In genomic region chr3:83011136-83011535, GRCm38 (mm10) we compare ENCODE assay signal across 25 mouse cellular contexts. TPM values are rescaled to one million over a fixed set of nuclear protein-coding genes. Genes with fewer than 3 reads are reported as not detected.
DNase-seq lines count a peak whose midpoint lies in the region; ATAC-seq and TF ChIP-seq lines count a peak whose summit lies in the region.
"Had no signal": no experiment of that assay in that cellular context is flagged by ENCODE, and none has a peak within 500 bp of the region (broad histone marks: within the 10 kb centered on the region; RNA-seq: fewer than 3 reads in every experiment).

No protein-coding gene starts in this region.

- TF ChIP-seq POLR2A in thymus, adult 2 months (IDR thresholded peaks at IDR 0.05; ENCODE audit: control insufficient read depth, extremely low read depth, insufficient read depth, low read length, poor library complexity), result no peak

- peaks cover 4% of the 10 kb centered on the region; the same call in 1 of the 2 replicates for H3K36me3 ChIP-seq in liver, embryonic 12.5 days
- H3K36me3 ChIP-seq in liver, postnatal 0 days (replicated peaks; ENCODE audit: insufficient read depth, low read length), result no peaks in the 10 kb centered on the region; the same call in 1 of the 2 replicates
- H3K36me3 ChIP-seq in thymus, adult 2 months (ENCODE audit: control insufficient read depth, insufficient read depth, low read length), result no peaks in the 10 kb centered on the region
- H3K36me3 ChIP-seq: embryonic facial prominence, embryonic 13.5 days; G1E; heart, embryonic 15.5 days had no signal

- H3K9ac ChIP-seq in liver, embryonic 12.5 days, result no peak overlapping the region
- peak overlapping the region; percentile 69 for H3K9ac ChIP-seq in liver, postnatal 0 days (replicated peaks)
- H3K9ac ChIP-seq: embryonic facial prominence, embryonic 13.5 days; heart, embryonic 15.5 days; hindbrain, embryonic 14.5 days had no signal

- no peak overlapping the region for H3K4me3 ChIP-seq in liver, embryonic 12.5 days
- H3K4me3 ChIP-seq in liver, postnatal 0 days (ENCODE audit: low read depth, low read length), result peak overlapping the region; percentile 49
- no peak overlapping the region for H3K4me3 ChIP-seq in thymus, adult 2 months (ENCODE audit: control insufficient read depth, insufficient read depth, low read length)
- H3K4me3 ChIP-seq: embryonic facial prominence, embryonic 13.5 days; gastrocnemius, adult 2 months; heart, embryonic 15.5 days had no signal

- DNase-seq in heart, adult 11 months, result peak; percentile 3
- no peak for DNase-seq in heart, adult 8-10 months (ENCODE audit: low spot score)
- peak; percentile 13 for DNase-seq in brain, adult 2 months (ENCODE audit: low read depth, low spot score)
- no peak for DNase-seq in liver, postnatal 0 days
- no peak for DNase-seq in thymus, adult 2 months
- DNase-seq in lung, postnatal 4 days, result no peak
- DNase-seq: adrenal gland, adult 8-10 months; adrenal gland, postnatal 36 days; B cell, adult 2 months; cerebellum, adult 11-12 months; cerebellum, adult 9-10 months; cerebellum, postnatal 36 days; gastrocnemius, adult 2 months; gastrocnemius, postnatal 25 days; heart, adult 18-20 months; heart, postnatal 14 days had no signal

- ATAC-seq in liver, embryonic 12.5 days, result no peak
- no peak for ATAC-seq in liver, postnatal 0 days
- ATAC-seq: CD4-positive, CD25-positive, alpha-beta regulatory T cell, adult 4 months; forebrain, embryonic 14.5 days had no signal

- 74% methylated on average over 4 of the region's 4 CpGs for WGBS in liver, embryonic 12.5 days (ENCODE audit: insufficient replicate concordance)
- 57% methylated on average over 4 of the region's 4 CpGs for WGBS in liver, postnatal 0 days (ENCODE audit: insufficient replicate concordance)
- 97% methylated on average over 4 of the region's 4 CpGs for WGBS in thymus, adult 2 months

- no peaks in the 10 kb centered on the region for H3K9me3 ChIP-seq in liver, embryonic 12.5 days (replicated peaks)
- H3K9me3 ChIP-seq in liver, postnatal 0 days (ENCODE audit: low read length), result no peaks in the 10 kb centered on the region
- H3K9me3 ChIP-seq: embryonic facial prominence, embryonic 13.5 days; G1E; heart, embryonic 15.5 days had no signal

- no peaks in the 10 kb centered on the region for H3K27me3 ChIP-seq in liver, embryonic 12.5 days (replicated peaks)
- H3K27me3 ChIP-seq in liver, postnatal 0 days (ENCODE audit: insufficient read depth, low read length), result no peaks in the 10 kb centered on the region
- H3K27me3 ChIP-seq in thymus, adult 2 months (ENCODE audit: control insufficient read depth, insufficient read depth, low read length), result no peaks in the 10 kb centered on the region
- H3K27me3 ChIP-seq: embryonic facial prominence, embryonic 13.5 days; heart, embryonic 15.5 days had no signal

- peak overlapping the region; percentile 23; the same call in 1 of the 2 replicates for H3K4me2 ChIP-seq in liver, embryonic 12.5 days
- H3K4me2 ChIP-seq in liver, postnatal 0 days (ENCODE audit: low read depth, low read length), result peak overlapping the region; percentile 66
- H3K4me2 ChIP-seq: embryonic facial prominence, embryonic 13.5 days; heart, embryonic 11.5 days; heart, embryonic 15.5 days; hindbrain, embryonic 14.5 days had no signal

- TF ChIP-seq EP300 in liver, postnatal 0 days (IDR thresholded peaks at IDR 0.05; ENCODE audit: low read depth), result no peak

- TF ChIP-seq CTCF in liver, postnatal 0 days (IDR thresholded peaks at IDR 0.05; ENCODE audit: low read depth), result no peak
- TF ChIP-seq CTCF in thymus, adult 2 months (IDR thresholded peaks at IDR 0.05; ENCODE audit: borderline replicate concordance, control insufficient read depth, extremely low read depth, insufficient read depth, low read length, poor library complexity), result no peak

- no peaks in the 10 kb centered on the region for H3K4me1 ChIP-seq in liver, embryonic 12.5 days
- 0 out of 2 replicates have a peak, but pooled peaks cover 2% of the 10 kb centered on the region for H3K4me1 ChIP-seq in liver, postnatal 0 days (ENCODE audit: insufficient read depth)
- no peaks in the 10 kb centered on the region for H3K4me1 ChIP-seq in thymus, adult 2 months (replicated peaks; ENCODE audit: control insufficient read depth, insufficient read depth, low read length)
- H3K4me1 ChIP-seq: embryonic facial prominence, embryonic 13.5 days; heart, embryonic 15.5 days had no signal

- H3K27ac ChIP-seq in liver, embryonic 12.5 days, result no peak overlapping the region
- peak overlapping the region; percentile 89 for H3K27ac ChIP-seq in liver, postnatal 0 days (ENCODE audit: low read depth)
- no peak overlapping the region for H3K27ac ChIP-seq in thymus, adult 2 months (ENCODE audit: control insufficient read depth, insufficient read depth, low read length)
- H3K27ac ChIP-seq: embryonic facial prominence, embryonic 13.5 days; gastrocnemius, adult 2 months; heart, embryonic 15.5 days; hindbrain, embryonic 14.5 days had no signal

RNA-seq across cellular contexts. Expression of gene Fgg, which starts 3.6 kb away (rescaled TPM):
- total RNA-seq in heart, adult 8-10 months (2022), result under 1 TPM in 1 of 4 experiments, not detected in 3; 0.19 TPM
- polyA plus RNA-seq in liver, embryonic 12.5 days (2016; fragmentation: Nextera tagmentation; extraction: Ambion mirVana), result 170 and 179 TPM in 2 replicates
- polyA plus RNA-seq in liver, postnatal 0 days (2015; fragmentation: Nextera tagmentation; extraction: Ambion mirVana), result 4,762 and 5,621 TPM in 2 replicates
- 0.65 and 4.3 TPM in 2 replicates for polyA plus RNA-seq in thymus, adult 2 months (2012; rRNA removed)
- total RNA-seq: gastrocnemius, adult 2 months; gastrocnemius, postnatal 25 days; heart, adult 18-20 months; heart, postnatal 14 days; hematopoietic stem cell, adult 5-6 weeks had no signal
- polyA plus RNA-seq: CD4-positive, CD25-positive, alpha-beta regulatory T cell, adult 4 months; embryonic facial prominence, embryonic 13.5 days; forebrain, embryonic 14.5 days; G1E; hindbrain, embryonic 14.5 days had no signal

RNA-seq across cellular contexts. Expression of gene Fga, which starts 14.7 kb away (rescaled TPM):
- not detected for total RNA-seq in heart, adult 8-10 months (2022)
- polyA plus RNA-seq in liver, embryonic 12.5 days (2016; fragmentation: Nextera tagmentation; extraction: Ambion mirVana), result 190 and 194 TPM in 2 replicates
- 4,366 and 4,944 TPM in 2 replicates for polyA plus RNA-seq in liver, postnatal 0 days (2015; fragmentation: Nextera tagmentation; extraction: Ambion mirVana)
- polyA plus RNA-seq in thymus, adult 2 months (2012; rRNA removed), result 0.08 and 1.0 TPM in 2 replicates
- total RNA-seq: gastrocnemius, adult 2 months; gastrocnemius, postnatal 25 days; heart, adult 18-20 months; heart, postnatal 14 days; hematopoietic stem cell, adult 5-6 weeks had no signal
- polyA plus RNA-seq: CD4-positive, CD25-positive, alpha-beta regulatory T cell, adult 4 months; embryonic facial prominence, embryonic 13.5 days; forebrain, embryonic 14.5 days; G1E; hindbrain, embryonic 14.5 days had no signal

RNA-seq across cellular contexts. Expression of gene Fgb, which starts 38.5 kb away (rescaled TPM):
- total RNA-seq in heart, adult 8-10 months (2022), result not detected
- polyA plus RNA-seq in liver, embryonic 12.5 days (2016; fragmentation: Nextera tagmentation; extraction: Ambion mirVana), result 139 and 143 TPM in 2 replicates
- polyA plus RNA-seq in liver, postnatal 0 days (2015; fragmentation: Nextera tagmentation; extraction: Ambion mirVana), result 2,723 and 3,190 TPM in 2 replicates
- polyA plus RNA-seq in thymus, adult 2 months (2012; rRNA removed), result 0.15 and 1.8 TPM in 2 replicates
- total RNA-seq: gastrocnemius, adult 2 months; gastrocnemius, postnatal 25 days; heart, adult 18-20 months; heart, postnatal 14 days; hematopoietic stem cell, adult 5-6 weeks had no signal
- polyA plus RNA-seq: CD4-positive, CD25-positive, alpha-beta regulatory T cell, adult 4 months; embryonic facial prominence, embryonic 13.5 days; forebrain, embryonic 14.5 days; G1E; hindbrain, embryonic 14.5 days had no signal

RNA-seq across cellular contexts. Expression of gene Plrg1, which starts 44.2 kb away (rescaled TPM):
- total RNA-seq in heart, adult 8-10 months (2022), result 10 to 100 TPM; 23.9 to 29.4 (median 27.7) TPM
- 66.2 and 69.4 TPM in 2 replicates for polyA plus RNA-seq in liver, embryonic 12.5 days (2016; fragmentation: Nextera tagmentation; extraction: Ambion mirVana)
- polyA plus RNA-seq in liver, postnatal 0 days (2015; fragmentation: Nextera tagmentation; extraction: Ambion mirVana), result 29.6 and 29.9 TPM in 2 replicates
- polyA plus RNA-seq in thymus, adult 2 months (2012; rRNA removed), result 55.9 TPM in 2 replicates

Comparison
In these comparisons a context has a peak if more than half of its experiments do, and no peak if none do; other contexts are left out.
1. DNase-seq: peak in heart, adult 11 months (single experiment) and brain, adult 2 months (single experiment); none in heart, adult 8-10 months (single experiment), liver, postnatal 0 days (single experiment), thymus, adult 2 months (single experiment) and lung, postnatal 4 days (0 of 2).
2. RNA of gene Fgg, which starts 3.6 kb away (polyA plus RNA-seq): 4,762 to 5,621 TPM in liver, postnatal 0 days and 170 to 179 TPM in liver, embryonic 12.5 days; 0.65 to 4.3 TPM in thymus, adult 2 months; every median in the first group is over 10 times any median in the second.
3. RNA of gene Fga, which starts 14.7 kb away (polyA plus RNA-seq): 4,366 to 4,944 TPM in liver, postnatal 0 days and 190 to 194 TPM in liver, embryonic 12.5 days; 0.08 to 1.0 TPM in thymus, adult 2 months; every median in the first group is over 10 times any median in the second.
4. RNA of gene Fgb, which starts 38.5 kb away (polyA plus RNA-seq): 2,723 to 3,190 TPM in liver, postnatal 0 days and 139 to 143 TPM in liver, embryonic 12.5 days; 0.15 to 1.8 TPM in thymus, adult 2 months; every median in the first group is over 10 times any median in the second.